Mouse (Mus musculus): ENCODE measurements around the gene Olfr206.
"Not testable (repeated sequence)": the region's sequence is repeated elsewhere in the genome, so short reads cannot be mapped to it uniquely, and the experiment has no call there.

- not testable (repeated sequence) for TF ChIP-seq POLR2A, CTCF (IDR thresholded peaks at IDR 0.05; ENCODE audit: extremely low read depth, insufficient read depth, low read length)
These were observed 25.8 kb downstream of the Olfr206 start for GRCm38 (mm10) chr16:59323262-59323661.

Data from cortical plate, adult 2 months (tissue).